Mouse (Mus musculus) cerebellum, postnatal 14 days (tissue): ENCODE measurements around the gene Sirt3.

Source experiments
- DNase-seq, 2 experiments: peaks; one replicate each; pipeline ENCODE4 v3.0.0; 2021; ENCODE audit warnings: mixed read lengths in 2 of 2

Sirt3 gene

DNA sequence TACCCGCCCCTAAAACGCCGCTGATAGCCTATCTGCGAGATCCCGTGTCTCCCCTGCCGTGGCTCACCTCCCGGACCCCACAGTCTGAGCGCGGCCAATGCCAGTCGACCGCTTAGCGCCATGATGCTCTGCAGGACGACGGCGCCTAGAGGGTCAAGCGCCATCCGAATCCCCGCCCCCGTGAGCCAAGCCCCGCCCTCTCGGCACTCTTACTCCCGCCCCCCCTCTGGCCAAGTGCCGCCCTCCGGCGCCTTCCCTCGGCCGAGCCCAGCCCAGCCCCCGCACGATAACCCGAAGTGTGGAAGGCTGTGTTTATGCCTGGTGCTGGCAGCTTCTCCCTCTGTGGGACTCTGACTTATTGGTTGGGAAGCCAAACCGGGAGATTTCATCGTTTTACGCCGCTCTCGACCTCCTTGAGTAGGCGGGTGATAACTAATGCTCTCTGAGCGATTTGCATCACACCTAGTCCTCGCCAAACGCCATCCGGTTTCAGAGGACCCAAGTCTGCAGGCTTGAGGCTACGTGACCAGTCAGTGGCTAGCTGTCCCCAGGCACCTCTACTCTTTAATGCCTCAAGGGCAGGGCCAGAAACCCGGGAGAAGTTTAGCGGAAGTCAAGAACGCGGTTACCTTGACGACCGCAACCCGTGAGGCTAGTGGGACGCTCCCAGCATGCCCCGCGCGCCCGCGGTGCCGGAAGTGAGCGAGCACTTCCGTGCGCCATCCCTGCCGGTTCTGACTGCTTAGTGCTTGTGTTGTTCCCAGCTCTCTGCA, at the start of gene Sirt3, which contains the start of gene Psmd13:
Gene Sirt3, minus strand, starts transcription at position 614 of the 773 bp plus-strand sequence.
Gene Psmd13, plus strand, starts transcription at position 273 of the 773 bp plus-strand sequence.
- DNase-seq: peak; percentile 96 to 97

DNA sequence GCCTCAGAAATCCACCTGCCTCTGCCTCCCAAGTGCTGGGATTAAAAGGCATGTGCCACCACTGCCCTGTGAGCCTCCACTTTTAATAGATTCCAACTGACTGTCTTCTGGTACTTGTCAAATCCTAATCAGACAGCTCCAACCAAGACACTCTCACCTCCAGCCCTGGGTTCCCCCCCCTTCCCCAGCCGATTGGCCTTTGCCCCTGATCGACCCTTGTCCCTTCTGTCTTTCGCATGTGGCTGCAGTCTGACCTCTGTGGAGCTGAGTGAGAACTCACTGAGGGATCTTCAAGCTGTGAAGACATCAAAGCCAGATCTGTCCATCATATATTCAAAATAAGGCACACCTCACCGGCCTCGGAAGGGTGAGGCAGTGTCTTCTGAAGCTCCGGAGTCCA, 45.1 kb upstream of the Sirt3 start:
- DNase-seq: no peak

DNA sequence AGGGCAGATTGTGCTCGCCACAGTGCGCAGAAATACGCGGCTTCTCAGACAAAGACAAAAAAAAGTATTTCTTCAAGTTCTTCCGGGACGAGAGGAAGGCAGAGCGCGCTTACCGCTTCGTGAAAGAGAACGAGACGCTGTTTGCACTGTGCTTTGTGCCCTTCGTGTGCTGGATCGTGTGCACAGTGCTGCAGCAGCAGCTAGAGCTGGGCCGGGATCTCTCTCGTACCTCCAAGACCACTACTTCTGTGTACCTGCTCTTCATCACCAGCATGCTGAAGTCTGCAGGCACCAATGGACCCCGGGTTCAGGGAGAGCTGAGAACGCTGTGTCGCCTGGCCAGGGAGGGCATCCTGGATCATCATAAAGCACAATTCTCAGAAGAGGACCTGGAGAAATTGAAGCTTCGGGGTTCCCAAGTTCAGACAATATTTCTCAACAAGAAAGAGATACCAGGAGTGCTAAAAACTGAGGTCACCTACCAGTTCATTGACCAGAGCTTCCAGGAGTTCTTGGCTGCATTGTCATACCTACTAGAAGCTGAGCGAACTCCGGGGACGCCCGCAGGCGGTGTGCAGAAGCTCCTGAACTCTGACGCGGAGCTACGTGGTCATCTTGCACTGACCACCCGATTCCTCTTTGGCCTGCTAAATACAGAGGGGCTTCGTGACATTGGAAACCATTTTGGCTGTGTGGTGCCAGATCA, 41.1 kb upstream of the Sirt3 start:
- DNase-seq: no peak

DNA sequence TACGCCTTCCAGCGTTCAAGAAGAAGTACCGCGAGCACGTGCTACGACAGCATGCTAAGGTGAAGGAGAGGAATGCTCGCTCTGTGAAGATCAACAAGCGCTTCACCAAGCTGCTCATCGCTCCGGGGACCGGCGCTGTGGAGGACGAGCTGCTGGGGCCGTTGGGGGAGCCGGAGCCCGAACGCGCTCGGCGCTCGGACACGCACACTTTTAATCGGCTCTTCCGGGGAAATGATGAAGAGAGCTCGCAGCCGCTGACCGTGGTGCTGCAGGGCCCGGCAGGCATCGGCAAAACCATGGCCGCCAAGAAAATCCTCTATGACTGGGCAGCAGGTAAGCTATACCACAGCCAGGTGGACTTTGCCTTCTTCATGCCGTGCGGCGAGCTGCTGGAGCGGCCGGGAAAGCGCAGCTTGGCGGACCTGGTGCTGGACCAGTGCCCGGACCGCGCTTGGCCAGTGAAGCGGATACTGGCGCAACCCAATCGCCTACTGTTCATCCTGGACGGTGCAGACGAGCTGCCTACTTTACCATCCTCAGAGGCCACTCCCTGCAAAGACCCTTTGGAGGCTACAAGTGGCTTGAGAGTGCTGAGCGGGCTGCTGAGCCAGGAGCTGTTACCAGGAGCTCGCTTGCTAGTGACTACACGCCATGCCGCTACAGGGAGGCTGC, 40.4 kb upstream of the Sirt3 start:
- peak; percentile 93 to 95 for DNase-seq

DNA sequence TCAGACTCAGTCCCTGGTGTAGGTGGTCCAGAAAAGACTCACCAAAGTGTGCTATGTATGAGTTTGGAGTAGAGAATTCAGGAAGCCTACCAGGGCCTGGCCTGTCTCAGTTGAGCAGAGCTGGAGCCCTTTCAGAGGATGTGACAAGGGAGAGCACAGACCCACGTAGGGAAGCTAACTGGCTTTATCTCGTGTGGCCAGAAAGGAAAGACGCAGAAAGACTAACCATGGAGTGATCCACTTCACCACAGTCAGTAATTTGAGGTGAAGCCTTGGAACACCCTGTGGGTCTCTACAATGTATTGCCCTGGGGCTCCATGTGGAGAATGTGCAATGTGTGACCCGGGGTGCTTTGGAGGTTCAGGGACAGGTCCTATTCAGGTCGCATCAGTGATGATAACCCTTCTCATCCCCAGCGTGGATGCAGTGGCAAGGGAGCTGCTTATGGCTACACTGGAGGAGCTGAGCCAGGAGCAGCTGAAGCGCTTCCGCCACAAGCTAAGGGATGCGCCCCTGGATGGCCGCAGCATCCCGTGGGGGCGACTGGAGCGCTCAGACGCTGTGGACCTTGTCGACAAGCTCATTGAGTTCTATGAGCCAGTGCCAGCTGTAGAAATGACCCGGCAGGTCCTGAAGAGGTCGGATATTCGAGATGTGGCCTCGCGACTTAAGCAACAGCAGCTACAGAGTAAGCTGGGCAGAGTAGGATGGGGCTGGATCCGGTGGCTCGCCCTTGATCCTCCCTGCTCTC, 39.3 kb upstream of the Sirt3 start:
- DNase-seq: no peak

DNA sequence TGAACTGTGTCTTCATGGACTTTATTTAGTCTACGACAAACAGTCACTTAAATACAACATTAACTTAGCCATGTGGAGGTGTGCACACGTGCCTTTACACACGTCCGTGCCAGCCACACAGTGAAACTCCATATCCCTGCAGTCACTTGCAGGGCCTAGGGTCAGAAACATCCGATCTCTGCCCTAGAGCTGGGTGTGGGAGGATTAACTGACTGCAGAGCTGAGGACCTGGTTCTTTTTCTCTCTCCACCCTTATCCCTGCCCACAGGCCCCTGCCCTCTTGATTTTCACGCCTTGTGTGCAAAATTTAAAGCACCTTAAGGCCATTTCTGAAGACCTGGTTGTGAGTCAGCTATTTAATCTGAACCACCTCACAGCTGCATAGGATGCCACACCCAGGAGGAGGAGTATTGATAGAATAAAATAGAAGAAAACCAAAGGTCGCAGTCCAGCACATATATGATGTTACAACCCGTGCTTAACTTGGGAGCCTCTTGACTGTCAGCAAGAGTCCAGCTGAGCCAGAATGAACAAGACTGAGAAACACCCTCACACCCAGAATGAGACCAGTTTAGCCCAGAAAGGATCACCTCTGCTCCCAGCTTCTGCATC, 38.4 kb upstream of the Sirt3 start, which contains the start of gene Nlrp6:
Gene Nlrp6, plus strand, starts transcription at position 485 of the 612 bp plus-strand sequence.
- DNase-seq: no peak

DNA sequence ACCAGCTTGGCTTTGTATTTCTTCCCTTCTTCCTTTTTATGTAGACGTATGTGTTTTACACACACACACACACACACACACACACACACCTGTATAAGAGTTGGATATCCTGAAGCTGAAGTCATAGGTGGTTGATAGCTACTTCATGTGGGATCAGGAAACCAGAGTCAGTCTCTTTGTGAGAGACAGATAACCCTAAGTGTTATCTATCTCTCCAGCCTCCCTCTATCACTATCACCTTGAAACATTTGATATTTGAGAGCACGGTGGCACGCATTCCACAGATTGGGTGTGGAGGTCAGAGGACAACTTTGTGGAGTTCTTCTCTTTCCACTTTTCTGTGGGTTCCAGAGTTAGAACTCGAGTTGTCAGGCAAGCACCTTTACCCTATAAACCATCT, 37.8 kb upstream of the Sirt3 start:
- no peak for DNase-seq

DNA sequence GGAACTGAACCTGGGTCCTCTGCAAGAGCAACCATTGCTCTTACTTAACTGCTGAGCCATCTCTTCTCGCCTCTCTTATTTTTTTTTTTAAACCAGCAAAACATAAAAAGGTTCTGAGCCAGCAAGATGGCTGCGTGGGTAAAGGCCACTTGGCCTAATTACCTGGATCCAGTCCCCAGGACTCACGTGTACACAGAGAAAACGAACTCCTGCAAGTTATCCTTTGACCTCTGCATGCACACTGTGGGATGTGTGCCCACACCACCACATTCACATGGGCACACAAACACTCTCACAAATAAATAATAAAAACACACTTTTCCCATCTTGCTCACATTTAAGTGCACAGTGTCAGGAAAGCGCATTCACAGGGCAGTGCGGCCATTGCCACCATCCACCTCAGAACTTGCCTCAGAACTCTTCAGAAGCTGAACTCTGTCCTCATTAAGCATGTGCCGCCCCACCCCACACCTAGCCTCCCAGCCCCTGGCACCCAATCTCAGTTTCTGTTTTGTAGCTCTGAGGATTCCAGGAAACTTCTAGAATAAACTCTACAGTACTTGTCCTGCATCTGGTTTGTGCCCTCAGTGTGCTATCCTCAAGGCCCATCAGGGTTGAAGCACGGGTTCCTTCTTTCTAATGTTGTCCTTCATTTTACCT, 32.1 kb upstream of the Sirt3 start:
- DNase-seq: no peak

DNA sequence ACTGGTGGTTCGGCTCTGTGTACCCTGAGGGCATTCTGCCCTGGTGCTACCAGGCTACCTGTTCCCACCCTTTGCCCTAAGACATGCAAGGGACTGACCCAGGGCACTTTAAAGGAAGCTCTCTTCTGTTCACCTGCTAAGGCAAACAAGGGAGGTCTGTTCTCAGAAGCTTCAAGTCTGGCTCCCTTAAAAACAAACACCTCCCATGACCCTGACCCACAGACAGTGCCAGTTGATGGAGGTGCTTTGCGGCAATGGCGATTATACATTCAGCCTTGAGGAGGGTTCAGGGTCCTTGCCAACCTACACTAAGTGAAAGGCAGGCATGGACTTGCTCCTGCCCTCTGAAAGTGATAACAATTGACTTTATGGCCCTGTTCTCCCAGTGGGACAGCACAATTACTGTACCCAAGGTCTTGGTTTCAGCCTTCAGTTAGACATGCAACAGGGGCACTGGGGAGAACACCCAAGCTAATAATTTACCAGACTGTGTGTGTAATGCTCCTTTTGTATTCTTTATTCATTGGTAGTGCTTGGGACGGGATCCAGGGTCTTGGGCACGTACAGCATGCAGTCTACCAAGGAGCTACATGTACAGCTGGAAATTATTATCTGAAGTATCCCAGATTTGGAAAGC, 30.9 kb upstream of the Sirt3 start:
- no peak for DNase-seq

DNA sequence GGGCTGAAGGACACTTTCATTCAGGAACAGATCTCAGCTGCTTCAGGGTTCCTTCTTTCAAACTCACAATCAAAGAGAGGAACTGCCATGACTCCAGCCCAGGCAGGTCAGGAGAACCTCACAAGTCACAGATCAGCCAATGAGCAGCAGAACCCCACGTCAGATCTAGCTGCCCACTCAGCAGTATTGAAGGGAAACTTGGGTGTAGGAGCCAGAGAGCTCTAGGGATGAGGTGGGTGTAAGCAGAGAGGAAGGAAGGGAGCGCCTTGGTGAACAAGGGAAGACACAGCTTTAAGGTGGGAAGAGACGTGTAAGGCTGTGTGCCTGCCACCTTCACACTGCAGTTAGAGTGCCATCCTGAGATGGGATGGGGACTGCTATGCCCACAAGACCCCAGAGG, 30.2 kb upstream of the Sirt3 start:
- DNase-seq: no peak

DNA sequence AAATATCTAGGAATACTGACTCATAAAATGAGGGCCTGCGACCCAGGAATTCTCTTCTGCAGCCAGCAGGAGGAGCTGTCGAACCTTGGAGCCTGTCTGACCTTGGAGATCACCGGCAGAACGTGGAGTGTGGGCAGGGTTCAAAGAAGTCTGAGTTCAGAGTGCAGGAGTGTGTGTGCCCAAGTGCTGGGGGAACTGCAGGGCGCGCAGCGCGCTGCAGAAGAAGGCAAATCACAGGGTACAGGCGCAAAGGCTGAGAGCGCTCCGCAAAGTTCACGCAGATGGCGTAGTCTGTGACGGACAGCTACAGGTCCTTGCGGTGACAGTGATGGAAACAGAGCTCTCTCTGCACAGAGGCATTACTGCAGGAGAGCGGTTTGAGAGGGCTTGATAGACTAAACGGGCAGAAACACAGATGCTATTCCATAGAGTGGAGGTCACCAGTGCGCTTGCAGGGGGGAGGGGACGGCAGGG, 26.6 kb upstream of the Sirt3 start:
- DNase-seq: peak; percentile 87 to 88

DNA sequence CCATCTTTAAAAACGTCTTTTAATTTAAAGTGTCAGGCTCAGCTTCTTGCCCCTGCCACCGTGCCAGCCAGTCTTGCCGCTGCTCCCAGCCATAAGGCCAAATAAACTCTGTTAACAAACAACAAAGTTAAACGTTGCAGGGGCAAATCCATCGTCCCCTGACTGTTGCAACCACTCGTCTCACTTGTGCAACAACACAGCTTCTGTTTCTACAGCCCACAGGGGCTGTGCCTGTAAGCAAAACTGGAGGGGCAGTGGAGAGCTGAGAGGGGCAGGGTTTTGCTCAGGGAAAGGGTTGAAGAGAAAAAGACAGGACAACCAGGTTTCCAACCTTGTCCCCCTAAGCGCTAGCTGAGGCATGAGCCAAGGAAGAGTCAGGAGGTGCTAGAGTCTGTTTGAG, 26.1 kb upstream of the Sirt3 start:
- DNase-seq: no peak

DNA sequence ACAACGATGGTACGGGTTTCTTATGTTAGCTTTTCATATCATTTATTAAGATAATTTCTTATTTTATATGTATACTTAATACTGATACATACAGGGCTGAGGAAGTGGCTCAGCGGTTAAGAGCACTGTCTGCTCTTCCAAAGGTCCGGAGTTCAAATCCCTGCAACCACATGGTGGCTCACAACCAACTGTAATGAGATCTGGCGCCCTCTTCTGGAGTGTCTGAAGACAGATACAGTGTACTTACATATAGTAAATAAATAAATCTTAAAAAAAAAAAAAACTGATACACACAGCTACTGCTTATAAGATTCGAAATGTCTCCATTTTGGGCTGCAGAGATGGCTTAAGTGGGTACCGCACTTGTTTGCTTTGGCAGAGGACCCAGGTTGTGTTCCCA, 25.6 kb upstream of the Sirt3 start:
- no peak for DNase-seq

DNA sequence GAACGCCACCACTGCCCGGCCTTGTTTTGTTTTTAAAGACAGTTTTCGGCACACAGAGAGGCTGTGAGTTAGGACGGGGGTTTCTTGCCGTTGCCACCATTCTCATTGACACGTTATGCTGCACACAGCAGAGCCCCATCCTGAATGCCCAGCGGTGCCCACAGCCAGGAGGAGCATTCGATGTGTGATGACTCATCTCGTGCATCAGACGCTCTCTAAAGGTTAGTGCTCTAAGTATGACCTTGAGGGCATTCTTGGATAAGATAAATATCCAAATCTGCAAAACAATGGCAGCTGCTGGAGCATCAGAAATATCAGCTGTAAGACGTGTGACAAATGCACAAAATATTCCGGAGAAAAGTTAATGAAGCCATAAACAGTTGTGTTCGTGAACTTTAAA, 25.0 kb upstream of the Sirt3 start:
- DNase-seq: no peak

DNA sequence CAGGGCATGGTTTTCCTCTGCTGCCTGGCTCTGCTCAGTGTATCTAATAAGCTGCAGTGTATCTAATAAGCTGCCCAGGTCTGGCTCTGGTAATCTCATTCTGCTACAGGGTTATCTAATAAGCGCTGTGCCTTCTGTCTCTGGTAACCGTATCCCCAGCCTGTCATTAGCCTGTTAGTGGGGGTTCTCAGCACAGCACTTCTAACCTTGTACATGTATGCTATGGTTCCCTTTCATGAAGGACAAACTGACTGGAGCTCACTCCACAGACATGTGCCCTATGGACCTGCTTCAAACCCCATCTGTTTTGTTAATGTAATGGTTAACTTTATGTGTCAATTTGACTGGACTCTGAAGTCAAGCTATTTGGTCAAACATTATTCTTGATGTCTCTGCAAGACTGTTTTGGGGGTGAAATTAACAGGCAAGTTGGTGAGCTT, 23.6 kb upstream of the Sirt3 start:
- no peak for DNase-seq

DNA sequence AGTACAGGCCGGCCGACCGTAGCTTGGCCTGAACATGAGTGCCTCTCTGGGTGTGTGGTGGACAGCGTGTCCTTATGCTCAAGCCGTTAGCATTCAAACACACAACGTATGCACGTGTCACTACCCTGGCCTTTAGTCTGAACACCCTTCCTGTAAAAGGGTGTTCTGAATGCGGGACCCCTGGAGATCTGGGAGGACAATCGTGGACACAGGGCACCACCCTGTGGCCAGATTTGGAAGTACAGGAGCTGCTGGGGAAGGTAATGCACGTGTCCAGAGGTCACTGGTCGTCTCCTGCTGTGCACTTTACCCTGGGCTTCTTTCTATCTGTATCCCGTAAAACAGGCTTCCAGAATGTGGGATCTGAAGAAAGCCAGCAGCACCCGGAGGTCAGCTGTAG, 21.1 kb upstream of the Sirt3 start:
- peak; percentile 92 to 95 for DNase-seq

DNA sequence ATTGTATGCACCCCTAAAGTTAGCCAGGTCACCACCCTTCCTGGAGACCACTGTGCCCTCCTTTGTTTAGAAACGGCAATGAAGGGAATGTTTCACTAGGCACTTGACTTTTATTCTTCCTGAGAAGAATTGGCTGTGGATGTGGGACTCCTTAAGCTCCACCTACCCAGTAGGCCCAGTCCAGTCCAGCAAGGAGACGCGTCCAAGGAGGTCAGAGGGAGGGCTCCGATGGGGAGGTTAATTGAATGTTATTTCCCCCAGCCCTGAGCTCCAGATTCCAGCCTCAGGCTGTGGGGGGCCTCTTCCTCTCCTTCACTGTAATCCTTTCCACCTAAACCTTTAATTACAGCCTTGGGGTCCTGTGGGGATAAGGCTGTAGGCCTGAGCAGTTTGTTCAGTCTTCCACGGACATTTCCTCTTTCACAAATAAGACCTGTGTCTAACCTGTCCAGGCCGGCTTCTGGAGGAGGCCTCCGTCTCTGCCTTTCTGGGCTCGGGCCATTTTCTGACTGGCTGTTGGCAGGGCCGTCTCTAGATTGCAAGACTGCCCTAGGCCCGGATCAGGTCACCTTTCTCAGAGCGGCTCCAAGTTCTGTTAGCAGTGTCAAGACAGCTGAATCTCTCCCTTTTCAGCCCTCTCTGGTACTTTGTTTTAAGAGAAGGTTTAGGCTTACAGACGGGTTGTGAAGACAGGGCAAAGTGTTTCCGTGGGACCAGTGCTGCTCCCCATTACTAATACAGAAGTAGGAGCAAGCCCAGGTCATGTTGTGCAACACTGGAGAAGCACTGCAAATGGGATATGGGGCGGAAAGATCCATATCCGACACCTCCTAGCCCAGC, 20.1 kb upstream of the Sirt3 start:
- no peak for DNase-seq

DNA sequence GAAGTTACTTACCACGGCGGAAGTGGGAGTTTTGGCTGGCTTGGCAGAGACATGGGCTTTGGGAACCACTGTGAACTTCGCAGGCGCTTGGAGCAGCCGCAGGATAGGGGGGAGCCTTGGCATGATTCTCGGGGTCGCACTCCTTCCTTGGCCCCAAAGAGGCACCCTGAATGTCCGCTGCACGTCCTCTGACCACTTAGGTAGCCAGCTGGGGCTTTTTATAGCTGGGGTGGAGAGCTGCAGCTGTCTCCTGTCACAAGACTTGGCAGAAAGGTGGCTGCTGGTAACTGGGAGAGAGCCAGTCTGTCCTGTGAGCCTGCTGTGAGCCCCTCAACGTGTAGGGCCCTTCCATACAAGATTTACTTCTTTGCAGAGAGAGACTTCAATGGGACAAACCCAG, 18.1 kb upstream of the Sirt3 start, which contains the start of gene Cox8b:
Gene Cox8b, minus strand, starts transcription at position 227 of the 400 bp plus-strand sequence.
- DNase-seq: peak in 1 of 2 experiments; percentile 15

DNA sequence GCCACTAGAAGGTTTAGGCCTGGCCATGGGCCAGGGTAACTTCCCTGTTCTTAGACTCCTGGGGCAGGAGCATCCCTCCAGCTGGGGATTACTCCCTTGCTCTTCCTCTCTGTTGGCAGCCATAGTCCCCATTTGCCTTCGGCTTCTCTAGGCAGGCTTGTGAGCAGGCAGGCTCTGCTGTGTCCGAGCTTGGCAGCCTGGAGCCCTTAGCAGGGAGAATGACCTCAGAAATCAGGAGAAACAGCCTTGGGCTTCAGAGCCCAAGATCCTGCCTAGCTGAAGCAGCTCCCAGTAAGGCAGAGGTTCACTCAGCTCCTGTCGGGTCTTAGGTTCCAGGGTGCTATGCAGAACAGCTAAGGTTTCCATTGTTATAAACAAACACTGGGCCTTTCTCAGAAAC, 17.0 kb upstream of the Sirt3 start:
- DNase-seq: peak in 1 of 2 experiments; percentile 15

DNA sequence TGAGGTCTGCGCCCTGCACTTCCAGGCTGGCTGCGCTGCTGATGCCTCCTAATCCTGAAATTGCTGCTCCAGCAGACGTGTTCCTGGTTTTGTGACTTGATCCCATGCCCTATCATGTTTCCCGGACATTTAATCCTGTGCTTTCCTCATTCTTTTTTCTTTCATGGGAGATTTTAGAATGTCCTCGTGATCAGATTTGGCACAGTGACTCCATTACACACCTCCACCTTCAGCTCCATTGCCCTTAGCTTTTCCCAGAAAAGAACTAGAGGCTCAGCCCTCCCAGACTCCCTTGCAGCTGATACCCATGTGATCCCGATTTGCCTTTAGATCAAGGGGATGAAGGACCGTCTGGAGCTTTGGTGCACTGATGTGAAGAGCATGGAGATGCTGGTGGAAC, 15.8 kb upstream of the Sirt3 start:
- DNase-seq: no peak
